Mouse (Mus musculus) hindbrain, embryonic 10.5 days (tissue): ENCODE results near the gene Luc7l3. TPM values are rescaled to one million over a fixed set of nuclear protein-coding genes. Genes with fewer than 3 reads are reported as not detected.

Source experiments
- DNase-seq: peaks from one replicate; pipeline ENCODE4 v3.0.0-alpha.2; 2017; ENCODE audit warnings: low spot score
- H3K27ac ChIP-seq: fragments of 300-500 bp; sonication (generic); 2 replicates; pipeline ENCODE4 v1.5.1; 2016; ENCODE audit warnings: mild to moderate bottlenecking, moderate library complexity
- H3K27me3 ChIP-seq: fragments of 300-500 bp; sonication (generic); 2 replicates; pipeline ENCODE4 v1.6.1; 2016; ENCODE audit warnings: mild to moderate bottlenecking; ENCODE audit not compliant: poor library complexity, insufficient read depth, severe bottlenecking
- H3K36me3 ChIP-seq: fragments of 300-500 bp; sonication (generic); 2 replicates; pipeline ENCODE4 v1.6.1; 2016; ENCODE audit warnings: mild to moderate bottlenecking, moderate library complexity
- H3K4me1 ChIP-seq: fragments of 300-500 bp; sonication (generic); replicated peaks from 2 replicates; pipeline ENCODE4 v1.6.1; 2016; ENCODE audit warnings: mild to moderate bottlenecking
- H3K4me3 ChIP-seq: fragments of 300-500 bp; sonication (generic); 2 replicates; pipeline ENCODE4 v1.5.1; 2016; ENCODE audit warnings: mild to moderate bottlenecking, moderate library complexity
- H3K9me3 ChIP-seq: fragments of 300-500 bp; sonication (generic); 2 replicates; pipeline ENCODE4 v1.6.1; 2016; ENCODE audit warnings: mild to moderate bottlenecking, moderate library complexity
- WGBS: fragments of 180-500 bp; shearing (Covaris S2); methylation state at CpG from one replicate; pipeline ENCODE4 v1.1.7; 2016; 5-methylcytosine and 5-hydroxymethylcytosine counted together
- polyA plus RNA-seq: library from polyadenylated mRNA; unstranded; fragments of >200 nt; fragmentation: Nextera tagmentation; extraction: Ambion mirVana; gene quantifications from 2 replicates; pipeline ENCODE4 v1.2.1, GENCODE M21; 2016

The Luc7l3 gene
- polyA plus RNA-seq, 1 experiment from 2014 or later = 72.3 TPM

DNA sequence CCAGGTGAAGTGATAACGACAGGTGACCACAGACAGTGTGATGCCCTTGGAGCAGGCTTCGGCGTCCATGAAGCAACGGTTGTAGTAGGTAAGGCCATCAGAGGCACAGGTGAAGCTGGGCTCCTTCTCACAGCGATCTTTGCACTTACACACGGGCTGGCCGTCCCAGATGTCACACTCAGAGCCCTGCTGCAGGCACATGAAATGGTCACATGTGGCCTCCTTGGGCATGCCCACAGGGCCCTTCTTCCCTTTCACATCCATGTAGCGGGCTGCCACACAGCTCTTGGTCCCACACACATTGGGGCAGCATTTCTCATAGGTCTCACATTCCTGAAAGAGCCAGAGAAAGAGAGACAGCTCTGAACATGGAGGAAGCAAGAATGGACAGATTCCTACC, 83.0 kb downstream of the Luc7l3 start:
- Histone ChIP-seq H3K4me3 (no peak overlapping the region), H3K27ac (no peak overlapping the region), H3K4me1 (peaks cover 40% of the 10 kb centered on the region), H3K27me3 (peaks cover 34% of the 10 kb centered on the region), H3K36me3 (no peaks in the 10 kb centered on the region), H3K9me3 (no peaks in the 10 kb centered on the region)
- no peak for DNase-seq
- 93% methylated on average over 8 of the region's 8 CpGs for WGBS

Other genes starting within 250 kb of the Luc7l3 start
- gene Tob1, start 110.5 kb downstream of the Luc7l3 start, polyA plus RNA-seq = 22.3 and 31.1 TPM in 2 replicates
- 0.61 and 2.0 TPM in 2 replicates for gene Wfikkn2, start 76.0 kb downstream of the Luc7l3 start, polyA plus RNA-seq
- gene Gm21885, start 40.1 kb downstream of the Luc7l3 start, polyA plus RNA-seq = not detected in 2 replicates
- gene Ankrd40, start 6.0 kb upstream of the Luc7l3 start, polyA plus RNA-seq = 11.7 and 12.5 TPM in 2 replicates
- gene Abcc3, start 71.0 kb upstream of the Luc7l3 start, polyA plus RNA-seq = 0.46 and 0.48 TPM in 2 replicates
- gene Cacna1g, start 152.2 kb upstream of the Luc7l3 start, polyA plus RNA-seq = 5.3 and 7.7 TPM in 2 replicates
- gene Spata20, start 164.2 kb upstream of the Luc7l3 start, polyA plus RNA-seq = 0.05 TPM in 1 of 2 replicates, not detected in the other
- gene Epn3, start 178.0 kb upstream of the Luc7l3 start, polyA plus RNA-seq = 1.7 and 1.9 TPM in 2 replicates
- 3.9 and 4.6 TPM in 2 replicates for gene Mycbpap, start 199.8 kb upstream of the Luc7l3 start, polyA plus RNA-seq
- gene Rsad1, start 227.3 kb upstream of the Luc7l3 start, polyA plus RNA-seq = 3.6 and 4.3 TPM in 2 replicates
- 0.19 and 0.29 TPM in 2 replicates for gene Chad, start 243.1 kb upstream of the Luc7l3 start, polyA plus RNA-seq